Mouse (Mus musculus): Measurements from ENCODE around the gene Oxsr1.
"Not testable (repeated sequence)": the region's sequence is repeated elsewhere in the genome, so short reads cannot be mapped to it uniquely, and the experiment has no call there.

Oxsr1 gene

DNA sequence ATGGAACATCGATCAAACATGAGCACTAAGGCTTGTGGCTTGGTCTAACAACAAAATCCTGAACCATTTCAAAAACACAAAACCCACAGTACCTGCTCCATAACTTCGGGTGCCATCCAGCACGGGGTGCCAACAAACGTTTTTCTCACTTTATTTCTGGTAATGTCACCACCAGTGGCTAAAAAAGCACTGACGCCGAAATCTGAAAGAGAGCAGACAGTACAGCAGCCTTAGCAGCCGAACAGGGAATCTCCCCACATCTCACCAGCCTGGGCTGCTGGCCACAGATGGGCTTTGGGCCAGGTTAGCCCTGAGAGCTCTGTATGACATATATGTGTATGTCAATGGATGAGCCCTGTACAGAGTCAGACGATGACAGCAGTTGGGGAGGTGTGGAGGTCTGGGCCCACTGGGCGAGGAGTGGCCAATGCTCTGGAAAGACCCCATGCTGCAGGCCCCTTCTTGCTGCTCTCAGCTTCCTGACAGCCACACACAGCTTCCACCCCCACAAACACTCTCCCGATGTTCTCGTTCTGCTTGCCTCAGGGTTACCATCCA is 53.6 kb downstream of the Oxsr1 start:
- DNase-seq: no peak

DNA sequence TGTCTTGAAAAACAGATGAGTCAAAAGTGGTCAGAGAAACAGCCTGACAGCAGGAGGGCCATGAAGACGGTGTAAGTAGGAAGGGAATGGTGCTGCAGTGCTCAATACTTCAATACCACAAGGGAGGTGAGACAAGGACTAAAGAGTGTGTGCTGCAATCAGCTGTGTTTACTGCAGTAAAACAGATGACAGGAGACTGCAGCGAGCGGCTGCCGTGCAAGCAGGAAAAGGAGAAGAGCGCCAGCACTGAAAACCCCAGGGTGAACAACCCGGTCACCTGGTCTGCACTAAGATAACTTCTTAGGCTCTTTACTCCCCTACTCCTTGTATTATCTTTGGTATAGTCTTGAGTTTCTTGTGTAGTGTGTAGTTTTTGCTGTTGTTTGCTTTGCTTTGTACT is 54.1 kb downstream of the Oxsr1 start:
- DNase-seq: no peak

DNA sequence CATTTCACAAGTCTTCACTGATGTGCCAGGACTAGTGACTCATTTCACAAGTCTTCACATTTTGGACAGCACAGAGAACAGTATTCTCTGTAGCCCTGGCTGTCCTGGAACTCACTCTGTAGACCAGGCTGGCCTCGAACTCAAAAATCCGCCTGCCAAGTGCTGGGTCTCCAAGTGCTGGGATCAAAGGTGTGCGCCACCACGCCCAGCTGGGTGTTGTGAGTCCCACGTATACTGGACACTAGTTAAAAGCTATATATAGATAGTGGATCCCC is 56.2 kb downstream of the Oxsr1 start:
- DNase-seq: not testable (repeated sequence)

DNA sequence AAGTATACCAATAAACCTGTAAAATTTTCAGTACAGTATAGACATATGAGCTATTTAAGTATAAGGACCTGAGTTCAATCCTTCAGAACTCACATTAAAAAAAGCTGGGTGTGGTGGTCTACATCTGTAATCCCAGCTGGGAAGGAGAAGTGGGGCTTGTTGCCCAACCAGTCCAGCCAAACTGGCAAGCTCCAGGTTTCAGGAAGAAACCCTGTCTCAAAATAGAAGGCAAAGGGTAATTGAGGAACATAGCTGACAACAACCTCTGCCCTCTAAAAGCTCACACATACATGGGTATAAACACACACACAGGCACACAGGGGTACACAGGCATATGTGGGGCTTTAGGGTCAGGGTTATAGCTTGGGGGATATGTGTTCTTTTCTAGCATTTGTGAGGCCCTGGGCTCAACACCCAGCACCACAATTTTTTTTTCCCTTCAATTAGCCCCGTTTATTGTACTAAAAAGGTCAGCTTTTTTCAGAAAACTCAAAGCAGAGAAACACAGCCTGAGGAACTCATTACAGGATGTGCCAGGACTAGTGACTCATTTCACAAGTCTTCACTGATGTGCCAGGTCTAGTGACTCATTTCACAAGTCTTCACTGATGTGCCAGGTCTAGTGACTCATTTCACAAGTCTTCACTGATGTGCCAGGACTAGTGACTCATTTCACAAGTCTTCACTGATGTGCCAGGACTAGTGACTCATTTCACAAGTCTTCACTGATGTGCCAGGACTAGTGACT is 56.7 kb downstream of the Oxsr1 start:
- DNase-seq: not testable (repeated sequence)

DNA sequence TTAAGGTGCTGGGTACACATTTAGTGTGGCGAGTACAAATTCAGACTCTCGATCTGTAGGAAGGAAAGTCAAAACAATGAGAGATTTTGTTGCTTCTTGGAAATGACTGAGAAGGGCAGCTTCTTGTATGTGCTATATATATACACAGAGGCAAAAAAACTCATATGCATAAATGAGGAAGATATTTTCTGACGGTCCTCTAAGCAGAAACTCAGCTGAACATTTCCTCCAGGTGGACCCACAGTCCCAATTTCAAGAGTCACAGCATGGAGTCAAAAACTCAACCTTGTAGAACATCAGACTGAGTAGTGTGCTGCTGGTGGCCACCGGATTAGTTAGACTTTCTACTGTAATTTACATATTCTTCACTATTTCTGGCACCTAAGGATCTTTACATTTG is 59.2 kb downstream of the Oxsr1 start:
- DNase-seq: no peak

DNA sequence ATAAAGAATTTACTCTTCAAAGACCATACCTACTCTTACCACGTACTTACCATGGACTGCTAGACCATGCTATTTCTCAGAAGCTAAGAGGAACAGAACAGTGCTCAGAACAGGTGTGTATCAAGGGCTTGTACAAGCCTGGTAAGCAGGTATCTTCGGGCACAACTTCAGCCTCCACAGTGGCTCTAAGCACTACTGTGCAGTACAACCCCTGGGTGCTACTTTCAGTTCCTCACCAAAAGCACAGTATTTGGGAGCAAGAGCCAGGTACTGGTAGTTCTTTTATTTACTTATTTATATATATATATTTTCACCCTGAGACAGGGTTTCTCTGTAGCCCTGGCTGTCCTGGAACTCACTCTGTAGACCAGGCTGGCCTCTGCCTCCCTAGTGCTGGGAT is 61.4 kb downstream of the Oxsr1 start:
- DNase-seq: no peak

DNA sequence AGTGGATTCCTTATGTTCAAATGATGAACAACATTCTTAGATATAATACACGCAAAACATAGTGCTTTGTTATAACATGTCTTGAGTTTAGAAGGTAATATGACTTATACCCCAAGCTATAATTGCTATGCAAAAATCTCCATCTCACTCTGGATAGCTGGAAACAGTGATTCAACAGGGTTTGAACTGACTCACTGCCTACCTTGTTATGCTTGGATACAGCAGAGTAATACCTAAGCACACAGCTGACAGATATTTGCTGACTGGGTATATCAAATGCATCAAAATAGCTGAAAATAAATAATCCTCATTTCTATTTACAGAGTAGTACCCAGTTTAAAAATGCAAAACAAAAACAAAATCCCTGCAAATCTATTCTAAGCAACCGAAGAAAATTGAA is 63.4 kb downstream of the Oxsr1 start:
- no peak for DNase-seq

DNA sequence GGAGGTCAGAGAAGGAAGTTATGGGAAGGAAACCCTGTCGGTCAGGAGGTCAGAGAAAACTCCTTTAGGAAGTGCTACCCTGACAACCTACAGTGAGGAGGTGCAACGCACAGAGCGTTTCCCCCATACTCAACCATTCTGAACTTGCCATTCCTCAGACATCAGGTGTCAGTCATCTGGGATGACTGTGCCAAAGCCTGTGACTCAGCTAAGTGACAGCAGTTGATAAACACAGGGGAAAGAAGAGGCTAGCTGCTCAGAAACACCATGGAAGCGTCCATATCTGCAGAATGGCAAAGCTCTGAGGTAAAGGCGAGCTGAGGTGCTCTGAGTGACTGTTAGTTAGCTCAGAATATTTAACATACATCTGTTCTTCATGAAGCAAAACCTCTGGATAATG is 64.1 kb downstream of the Oxsr1 start:
- DNase-seq: no peak

DNA sequence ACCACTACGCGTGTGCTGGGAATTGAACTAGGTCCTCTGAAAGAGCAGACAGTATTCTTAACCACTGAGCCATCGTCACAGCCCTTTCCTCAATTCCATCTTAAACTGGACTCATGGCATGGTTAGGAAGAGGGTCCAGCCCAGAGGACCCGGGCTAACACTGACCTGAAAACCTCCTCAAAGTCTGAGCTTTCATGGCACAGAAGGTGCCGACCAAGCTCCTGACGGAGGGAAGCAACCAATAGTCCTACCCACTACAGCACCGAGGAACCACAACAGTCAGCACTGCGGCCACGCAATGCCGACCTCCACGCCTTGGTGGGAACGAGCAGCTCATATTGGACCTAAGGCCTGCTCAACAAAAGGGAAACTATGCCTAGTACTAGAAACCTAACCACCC is 66.1 kb downstream of the Oxsr1 start:
- no peak for DNase-seq

DNA sequence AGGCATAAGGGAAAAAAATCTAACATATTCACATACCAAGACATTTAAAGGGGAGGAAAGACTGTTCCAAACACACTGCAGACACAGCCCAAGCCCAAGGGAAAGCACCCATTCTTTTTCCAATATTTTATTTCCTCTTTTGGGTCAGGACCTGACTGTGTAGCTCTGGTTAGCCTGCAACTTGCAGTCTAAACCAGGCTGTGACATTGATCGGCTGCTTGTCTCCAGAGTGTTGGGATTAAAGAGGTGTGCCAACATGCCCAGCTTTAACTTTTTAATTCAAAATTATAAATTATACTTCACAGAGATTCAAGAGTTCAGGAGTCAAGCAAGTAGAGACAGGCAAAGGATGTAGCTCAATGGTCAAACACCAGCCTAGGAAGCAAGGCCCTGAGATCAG is 67.1 kb downstream of the Oxsr1 start:
- no peak for DNase-seq

DNA sequence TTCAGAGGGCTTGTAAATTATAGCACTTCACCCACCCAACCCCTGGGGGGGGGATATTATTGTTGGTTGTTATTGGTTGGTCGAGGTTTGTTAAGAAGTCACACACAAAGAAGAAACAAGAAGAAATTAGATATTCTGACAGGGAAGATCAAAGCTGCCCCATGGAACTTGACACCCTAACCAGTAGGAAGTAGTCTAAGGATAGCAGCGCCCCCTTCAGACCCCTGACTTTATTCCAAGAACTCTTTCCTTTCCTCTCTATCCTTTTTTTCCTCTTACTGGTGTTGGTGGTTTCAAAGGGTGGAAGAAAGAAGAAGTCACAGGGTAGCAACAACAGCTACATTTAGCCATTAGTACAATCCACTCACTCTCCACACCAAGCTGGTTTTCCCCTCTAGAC is 68.0 kb downstream of the Oxsr1 start:
- no peak for DNase-seq

DNA sequence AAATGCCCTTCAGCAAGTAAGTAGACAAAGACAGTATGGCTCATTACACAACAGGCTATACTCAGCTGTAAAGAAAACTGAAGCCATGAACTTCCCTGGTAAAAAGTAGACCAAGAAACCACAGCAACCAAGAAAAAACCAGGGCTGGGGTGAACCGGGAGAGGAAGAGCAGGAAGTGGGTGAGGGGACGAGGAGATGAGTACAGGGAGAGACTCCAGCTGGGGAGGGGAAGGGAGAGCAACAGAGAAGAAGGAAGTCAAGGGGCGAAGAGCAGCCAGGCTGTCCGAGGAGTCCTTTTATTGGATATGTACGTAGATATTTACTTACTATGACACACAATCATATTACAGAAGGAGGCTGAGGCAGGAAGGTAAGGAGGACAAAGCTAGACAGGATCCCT is 74.2 kb downstream of the Oxsr1 start:
- DNase-seq: peak; percentile 19

DNA sequence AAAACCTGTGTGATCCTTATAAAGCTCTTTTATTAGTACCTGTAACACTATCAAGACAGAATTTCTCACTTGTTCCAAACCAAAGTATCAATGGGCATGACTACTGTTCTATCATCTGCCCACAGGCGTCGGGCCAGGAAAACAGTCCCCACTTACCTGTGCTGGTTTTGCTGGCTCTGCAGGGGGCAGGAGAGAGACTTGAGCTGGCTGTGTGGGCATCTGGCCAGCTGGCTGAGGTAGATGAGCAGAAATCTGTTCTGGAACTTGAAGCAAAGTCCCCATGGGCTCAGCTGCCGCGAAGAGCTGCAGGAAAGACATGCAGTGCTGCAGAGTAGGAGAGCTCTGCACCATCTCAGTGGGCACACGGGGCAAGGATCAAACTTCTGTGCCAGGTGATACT is 75.4 kb downstream of the Oxsr1 start:
- DNase-seq: no peak

DNA sequence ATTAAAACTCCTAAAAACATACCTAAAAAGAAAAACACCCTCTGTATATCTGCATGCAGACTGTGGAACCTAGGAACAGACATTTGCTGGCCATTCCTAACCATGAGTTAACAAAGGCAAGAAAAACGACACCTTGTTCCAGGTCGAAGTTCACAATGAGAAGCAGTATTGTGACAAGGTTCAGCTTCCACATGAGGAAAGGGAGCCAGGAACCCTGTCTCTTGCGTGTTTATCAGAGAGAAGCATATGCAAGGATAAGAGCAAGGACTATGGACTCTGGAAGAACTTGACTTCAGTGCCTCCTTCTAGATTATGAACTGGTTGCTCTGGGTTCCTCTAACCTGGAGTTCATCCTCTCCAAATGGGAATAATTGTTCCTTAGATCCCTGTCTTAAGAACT is 78.2 kb downstream of the Oxsr1 start:
- no peak for DNase-seq

DNA sequence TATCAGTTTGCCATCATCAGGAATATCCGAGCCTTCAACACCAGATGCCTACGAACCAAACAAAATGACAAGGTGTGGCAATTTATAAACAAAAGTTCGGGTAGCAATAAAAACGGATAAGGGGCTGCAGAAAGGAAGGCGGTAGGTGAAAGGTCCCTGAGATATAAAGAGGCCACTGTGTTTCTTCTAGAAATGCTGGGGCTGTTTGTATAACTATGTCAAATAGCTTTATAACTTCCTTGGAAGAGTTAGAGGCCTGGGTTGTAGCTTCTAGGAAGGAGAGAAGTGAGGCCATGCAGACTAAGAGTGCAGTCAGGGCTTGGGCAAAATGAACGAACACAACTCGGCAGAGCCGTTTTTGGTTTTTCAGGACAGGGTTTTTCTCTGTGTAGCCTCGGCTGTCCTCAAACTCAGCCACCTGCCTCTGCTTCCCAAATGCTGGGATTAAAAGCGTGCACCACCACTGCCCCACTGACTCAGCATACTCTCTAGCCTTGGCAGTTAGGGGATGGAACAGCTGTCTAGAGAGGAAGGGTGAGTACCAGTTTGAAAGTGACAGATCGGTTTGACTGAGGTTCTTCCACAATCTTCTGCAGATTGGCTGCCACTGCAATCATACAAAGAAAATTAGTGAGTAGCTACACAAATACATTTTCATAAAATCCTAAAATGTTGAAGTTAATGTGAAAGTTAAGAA is 80.9 kb downstream of the Oxsr1 start:
- no peak for DNase-seq

DNA sequence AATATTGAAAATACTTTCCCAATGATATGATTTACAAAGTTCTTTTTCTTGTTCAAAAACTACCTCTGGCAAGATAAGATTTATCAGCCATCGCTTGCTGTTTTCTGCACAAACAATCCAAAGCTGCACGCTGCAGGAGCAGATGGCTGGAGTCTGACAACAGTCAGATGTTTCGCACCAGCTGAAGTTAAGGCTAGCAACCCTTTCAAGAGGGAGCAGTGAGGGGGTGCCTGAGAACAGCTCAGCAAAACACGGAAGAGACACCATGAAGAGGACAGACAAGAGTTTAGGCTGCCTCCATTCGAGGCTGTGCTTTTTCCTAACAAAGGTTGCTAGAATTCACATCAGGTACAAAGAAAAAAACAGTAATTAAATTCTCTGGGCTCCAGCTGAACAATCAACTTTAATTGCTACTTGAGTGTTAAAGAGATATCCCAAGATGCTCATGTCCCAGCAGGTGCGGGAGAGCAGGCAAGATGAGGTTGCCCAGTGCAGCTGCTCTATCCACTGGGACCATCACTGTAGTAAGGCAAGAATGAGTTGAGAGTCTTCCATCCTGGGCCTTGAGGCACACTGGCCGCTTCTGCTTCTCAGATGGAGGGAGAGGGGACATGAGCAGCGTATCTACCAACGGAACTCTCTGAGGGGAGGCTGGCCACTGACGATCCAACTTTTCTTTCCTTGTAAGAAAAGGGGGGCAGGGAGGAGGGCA is 81.8 kb downstream of the Oxsr1 start:
- DNase-seq: no peak

DNA sequence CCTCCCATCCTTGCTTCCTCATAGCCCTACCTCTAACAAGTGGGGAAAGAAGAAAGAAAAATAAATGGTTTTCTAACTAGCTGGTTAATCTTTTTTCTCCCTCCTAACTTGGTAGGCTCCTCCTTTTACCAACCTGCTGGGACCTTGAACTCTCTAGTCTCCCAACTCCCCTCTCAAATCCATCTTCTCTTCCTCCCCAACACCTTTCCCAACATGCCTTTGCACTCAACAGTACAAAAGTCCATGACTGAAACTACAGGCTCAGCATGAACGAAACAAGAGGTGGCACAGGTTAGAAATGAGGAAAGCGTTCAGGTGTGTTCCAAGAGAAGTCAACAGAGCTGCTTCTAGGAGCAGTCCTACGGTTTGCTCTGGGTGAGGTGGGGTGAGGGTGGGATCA is 83.0 kb downstream of the Oxsr1 start:
- no peak for DNase-seq

DNA sequence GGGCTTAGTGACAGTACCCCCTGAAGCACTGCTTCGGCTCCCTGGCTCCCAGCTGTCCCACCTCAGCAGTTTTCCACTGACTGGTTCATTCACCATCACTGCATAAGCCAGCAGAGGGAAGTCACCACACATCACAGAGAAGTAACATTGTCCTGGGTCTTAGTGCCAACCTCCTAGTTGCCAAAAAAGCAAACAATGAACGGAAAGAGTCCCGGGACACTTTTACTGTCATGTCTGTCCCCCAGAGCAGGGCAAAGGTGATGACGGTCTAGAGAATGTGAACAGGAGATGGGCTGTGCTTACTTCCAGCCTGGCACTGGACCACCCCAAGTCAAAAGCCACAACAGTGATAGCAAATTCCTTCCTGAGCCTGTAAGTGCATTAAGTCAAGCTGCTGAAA is 83.4 kb downstream of the Oxsr1 start:
- no peak for DNase-seq

DNA sequence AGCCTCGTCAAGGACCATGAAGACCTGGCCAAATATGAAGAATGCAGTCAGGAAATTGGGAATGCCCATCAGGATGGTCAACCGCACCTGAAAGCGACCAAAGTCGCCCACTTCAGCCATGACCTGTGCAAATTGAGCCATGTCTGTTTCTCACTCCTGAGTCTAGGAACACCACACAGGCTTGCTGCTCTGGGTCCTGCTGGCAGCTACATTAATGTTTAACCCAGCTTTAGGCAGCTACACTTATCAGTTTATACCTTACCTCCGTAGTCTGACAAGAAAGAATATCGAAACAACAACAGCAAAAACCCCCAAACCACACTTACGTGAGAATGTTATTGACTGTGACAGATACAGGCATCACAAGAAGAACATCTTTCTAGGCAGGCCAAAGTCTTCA is 90.7 kb downstream of the Oxsr1 start:
- no peak for DNase-seq

DNA sequence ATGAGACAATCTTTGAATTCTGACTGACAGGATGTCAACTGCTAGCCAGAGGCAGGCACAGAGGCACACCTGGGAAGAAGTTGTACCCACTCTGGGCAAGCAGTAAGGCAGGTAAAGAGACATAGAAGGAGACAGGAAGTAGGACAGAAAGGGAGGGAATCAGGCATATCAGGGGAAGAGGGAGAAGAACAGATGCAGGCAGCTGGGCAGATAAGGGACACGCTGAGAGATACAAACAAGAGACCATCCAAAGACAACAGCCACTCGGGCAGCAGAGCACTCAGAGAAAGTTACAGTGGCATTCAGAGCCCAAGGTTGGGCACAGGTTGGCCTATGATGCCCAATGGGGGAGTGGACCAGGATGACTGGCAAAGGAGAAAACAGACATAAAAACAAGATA is 91.4 kb downstream of the Oxsr1 start:
- no peak for DNase-seq

DNA sequence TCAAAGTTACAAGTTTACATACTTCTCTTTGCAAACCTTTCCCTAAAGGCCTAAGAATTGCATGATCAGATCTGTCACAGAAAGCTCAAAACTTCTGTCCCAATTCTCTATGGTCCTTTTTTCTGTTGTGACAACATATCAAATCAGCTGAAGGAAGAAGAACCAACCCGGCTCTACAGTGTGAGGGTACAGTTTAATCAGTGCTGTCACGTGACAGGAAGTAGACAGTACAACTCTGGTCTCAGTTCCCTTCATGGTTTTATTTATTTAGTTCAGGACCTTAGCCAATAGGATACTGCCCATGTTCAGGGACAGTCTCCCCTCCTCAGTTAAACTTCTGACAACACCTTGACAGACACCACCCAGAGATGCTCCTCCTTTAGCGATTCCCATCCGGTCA is 102.0 kb downstream of the Oxsr1 start:
- DNase-seq: no peak

DNA sequence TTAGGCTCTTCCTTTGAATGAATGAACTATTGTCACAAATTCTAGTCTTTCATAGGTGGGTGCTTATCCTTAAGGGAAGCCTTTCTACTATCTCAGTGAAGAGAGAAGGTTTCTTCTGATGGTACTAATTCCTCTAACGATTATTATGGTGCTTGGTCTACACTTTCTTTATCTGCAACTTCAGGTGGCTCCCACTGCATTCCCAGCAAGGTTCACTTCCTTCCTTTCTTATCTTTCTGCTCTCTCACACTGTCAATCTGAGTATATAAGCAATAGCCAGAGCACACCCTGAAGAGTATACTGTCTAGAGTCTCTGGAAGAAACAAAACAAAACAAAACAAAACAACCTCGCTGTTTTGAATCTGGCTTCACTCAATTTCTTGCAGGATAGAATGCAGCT is 102.6 kb downstream of the Oxsr1 start:
- no peak for DNase-seq

DNA sequence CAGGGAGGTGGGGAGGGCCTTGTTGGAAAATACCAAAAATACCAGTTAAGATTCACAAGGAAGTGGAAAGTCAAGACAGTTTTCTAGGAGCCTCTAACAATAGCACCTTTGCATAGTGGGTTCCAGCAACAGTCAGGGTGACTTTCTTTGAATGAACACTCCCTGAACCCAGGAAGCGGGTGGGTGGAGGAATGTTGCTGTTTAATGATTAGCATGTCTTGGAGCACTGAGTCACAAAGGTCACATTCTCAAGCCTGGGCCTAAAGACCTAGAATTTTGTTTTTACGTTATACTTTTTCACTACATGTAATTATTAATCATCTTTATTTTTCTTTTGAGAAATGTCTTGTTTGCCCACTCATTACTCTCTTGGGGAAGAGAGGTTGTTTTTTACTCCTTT is 106.9 kb downstream of the Oxsr1 start:
- DNase-seq: not testable (repeated sequence)

DNA sequence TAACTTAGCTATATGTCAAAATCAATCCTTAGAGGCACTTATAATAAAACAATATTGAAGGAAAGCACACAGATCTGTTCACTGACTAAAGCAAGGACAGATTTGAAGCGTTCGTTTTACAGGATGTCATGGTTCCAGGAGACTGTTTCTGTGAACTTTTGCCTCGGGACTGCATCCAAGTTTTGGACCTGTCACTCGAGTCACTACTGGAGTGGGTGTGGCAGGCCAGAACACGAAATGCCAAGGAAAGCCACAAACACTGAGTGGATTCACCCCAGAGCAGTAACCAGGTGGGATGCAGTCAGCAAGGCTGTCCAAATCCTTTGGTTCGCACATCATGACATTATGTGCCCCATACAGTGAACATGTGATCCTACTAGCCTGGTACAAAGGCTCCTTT is 107.6 kb downstream of the Oxsr1 start:
- no peak for DNase-seq

Data from thymus, postnatal 25 days (tissue).